Comparison of ENCODE assay signal across 9 mouse cellular contexts in genomic region chr14:44989751-44990150, GRCm38 (mm10). TPM values are rescaled to one million over a fixed set of nuclear protein-coding genes. Genes with fewer than 3 reads are reported as not detected.
A peak's percentile ranks its signal among the peaks of the same experiment; 100 is the strongest.
DNase-seq lines count a peak whose midpoint lies in the region; ATAC-seq lines count a peak whose summit lies in the region.
"Had no signal": no experiment of that assay in that cellular context is flagged by ENCODE, and none has a peak within 500 bp of the region (broad histone marks: within the 10 kb centered on the region; RNA-seq: fewer than 3 reads in every experiment).

No protein-coding gene starts in this region.

- H3K27me3 ChIP-seq in heart, embryonic 11.5 days (ENCODE audit: control insufficient read depth, insufficient read depth, low read length): peaks cover 21% of the 10 kb centered on the region

- H3K36me3 ChIP-seq in heart, embryonic 11.5 days (ENCODE audit: control insufficient read depth, insufficient read depth, low read length): no peaks in the 10 kb centered on the region

- WGBS in heart, embryonic 11.5 days (ENCODE audit: insufficient replicate concordance): 15% methylated on average over 4 of the region's 4 CpGs

- no peak overlapping the region for H3K9ac ChIP-seq in heart, embryonic 11.5 days (ENCODE audit: low read depth, low read length)

- no peak overlapping the region for H3K27ac ChIP-seq in heart, embryonic 11.5 days (ENCODE audit: low read depth, low read length)

- no peaks in the 10 kb centered on the region for H3K4me1 ChIP-seq in heart, embryonic 11.5 days (ENCODE audit: control insufficient read depth, insufficient read depth, low read length)

- peak overlapping the region; percentile 50 for H3K4me3 ChIP-seq in heart, embryonic 11.5 days (ENCODE audit: low read depth, low read length)

- no peak for DNase-seq in heart, adult 18-20 months
- no peak for DNase-seq in retina, embryonic 14.5 days (ENCODE audit: low spot score)
- DNase-seq in testis, postnatal 10 days (ENCODE audit: low spot score): no peak
- no peak for DNase-seq in layer of hippocampus, adult 11-12 months (ENCODE audit: low spot score)

- ATAC-seq in heart, embryonic 11.5 days (replicated peaks; ENCODE audit: insufficient number of reproducible peaks, low FRiP score, low TSS enrichment): no peak
- ATAC-seq in CD4-positive, CD25-positive, alpha-beta regulatory T cell, adult 4 months: peak; percentile 44
- ATAC-seq in hematopoietic stem cell, adult 5-6 weeks (replicated peaks in 1 of 2; ENCODE audit: insufficient read depth in 1 of 2, low FRiP score in 2 of 2, low TSS enrichment in 1 of 2, low read depth in 1 of 2, poor library complexity in 2 of 2, severe bottlenecking in 2 of 2): peak; percentile 33 to 38; a peak in 3 of 4 replicates
- peak; percentile 32 for ATAC-seq in megakaryocyte, adult 5-6 weeks (ENCODE audit: poor library complexity, severe bottlenecking)

- H3K4me2 ChIP-seq in heart, embryonic 11.5 days: peak overlapping the region; percentile 85

- H3K9me3 ChIP-seq in heart, embryonic 11.5 days (replicated peaks; ENCODE audit: control insufficient read depth, low read length): no peaks in the 10 kb centered on the region

RNA-seq across cellular contexts. Expression of gene Ptger2, which starts 1.8 kb away (rescaled TPM):
- not detected in 2 replicates for polyA plus RNA-seq in heart, embryonic 11.5 days (2014; fragmentation: Nextera tagmentation; extraction: Ambion mirVana)
- under 1 TPM; 0.17 to 0.33 TPM for total RNA-seq in heart, adult 18-20 months (2021)
- polyA plus RNA-seq in CD4-positive, CD25-positive, alpha-beta regulatory T cell, adult 4 months (2017; shearing (Covaris generic)): 10 to 100 TPM; 53.3 to 78.7 TPM
- 1.4 and 2.5 TPM in 2 replicates for total RNA-seq in hematopoietic stem cell, adult 5-6 weeks (2017)
- total RNA-seq in megakaryocyte, adult 5-6 weeks (2015): 7.2 and 8.8 TPM in 2 replicates
- 4.9 and 6.7 TPM in 2 replicates for total RNA-seq in megakaryocyte, adult 5-6 weeks (2017)
- polyA plus RNA-seq: C2C12 had no signal
